Mouse (Mus musculus): ENCODE data around the gene 1810037I17Rik. TPM values are rescaled to one million over a fixed set of nuclear protein-coding genes. Genes with fewer than 3 reads are reported as not detected.

1810037I17Rik gene
- polyA plus RNA-seq, 1 experiment from 2014 or later = 138 TPM

- no peak for ATAC-seq (ENCODE audit: insufficient number of reproducible peaks, low FRiP score)
- H3K4me1 ChIP-seq (replicated peaks) = peaks cover 8% of the 10 kb centered on the region
- H3K4me3 ChIP-seq = no peak overlapping the region
- WGBS = 60% methylated on average over 2 of the region's 2 CpGs
- no peak overlapping the region for H3K4me2 ChIP-seq
- H3K27me3 ChIP-seq (replicated peaks) = no peaks in the 10 kb centered on the region
- no peak overlapping the region for H3K27ac ChIP-seq (ENCODE audit: poor library complexity, severe bottlenecking)
- no peak overlapping the region for H3K9ac ChIP-seq
- H3K36me3 ChIP-seq = peaks cover 14% of the 10 kb centered on the region
- H3K9me3 ChIP-seq (replicated peaks) = no peaks in the 10 kb centered on the region
Observed at GRCm38 (mm10) chr3:122939215-122939614, 15.2 kb downstream of the 1810037I17Rik start.

DNA sequence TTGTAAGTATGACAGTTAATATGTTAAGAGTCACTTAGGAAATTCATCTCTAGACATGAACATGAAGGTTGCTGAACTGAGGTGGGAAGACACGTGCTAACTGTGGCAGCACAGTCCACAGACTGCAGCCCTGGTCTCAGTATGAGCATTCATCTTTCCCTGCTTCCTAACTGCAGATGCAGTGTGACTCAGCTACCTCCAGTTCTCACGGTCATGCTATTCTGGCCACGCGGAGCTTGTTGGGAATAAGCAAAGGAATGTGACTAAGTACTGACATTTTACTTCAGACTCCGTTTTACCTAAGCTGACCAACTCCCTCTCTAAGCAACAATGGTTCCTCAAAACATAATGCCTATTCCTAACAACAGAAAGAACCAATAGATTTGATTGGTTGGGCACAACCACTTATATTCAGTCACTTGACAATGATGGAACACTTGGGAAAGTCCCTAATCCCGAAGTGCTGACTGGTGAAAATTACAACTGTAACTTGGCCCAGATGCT is 19.4 kb downstream of the 1810037I17Rik start:
- Histone ChIP-seq H3K36me3 (peaks cover 8% of the 10 kb centered on the region; the same call in 1 of the 2 replicates), H3K9ac (no peak overlapping the region), H3K9me3 (replicated peaks) (no peaks in the 10 kb centered on the region), H3K4me1 (replicated peaks) (peaks cover 10% of the 10 kb centered on the region), H3K27ac (ENCODE audit: poor library complexity, severe bottlenecking) (no peak overlapping the region), H3K4me2 (no peak overlapping the region), H3K27me3 (replicated peaks) (no peaks in the 10 kb centered on the region), H3K4me3 (no peak overlapping the region)
- 68% methylated on average over 6 of the region's 6 CpGs for WGBS
- no peak for ATAC-seq (ENCODE audit: insufficient number of reproducible peaks, low FRiP score)

GRCm38 (mm10) chr3:122950129-122950528 is 26.1 kb downstream of the 1810037I17Rik start:
- no peak overlapping the region for H3K9ac ChIP-seq
- no peaks in the 10 kb centered on the region for H3K9me3 ChIP-seq (replicated peaks)
- H3K36me3 ChIP-seq = peaks cover 30% of the 10 kb centered on the region
- 79% methylated on average over 2 of the region's 2 CpGs for WGBS
- no peak overlapping the region for H3K4me2 ChIP-seq
- no peak for ATAC-seq (ENCODE audit: insufficient number of reproducible peaks, low FRiP score)
- no peaks in the 10 kb centered on the region for H3K4me1 ChIP-seq (replicated peaks)
- H3K27ac ChIP-seq (ENCODE audit: poor library complexity, severe bottlenecking) = no peak overlapping the region
- no peak overlapping the region for H3K4me3 ChIP-seq
- no peaks in the 10 kb centered on the region for H3K27me3 ChIP-seq (replicated peaks)

- no peaks in the 10 kb centered on the region for H3K4me1 ChIP-seq (replicated peaks)
- no peak overlapping the region for H3K4me2 ChIP-seq
- no peaks in the 10 kb centered on the region for H3K27me3 ChIP-seq (replicated peaks)
- ATAC-seq (ENCODE audit: insufficient number of reproducible peaks, low FRiP score) = no peak
- no peak overlapping the region for H3K4me3 ChIP-seq
- H3K9me3 ChIP-seq (replicated peaks) = no peaks in the 10 kb centered on the region
- H3K9ac ChIP-seq = no peak overlapping the region
- no peak overlapping the region for H3K27ac ChIP-seq (ENCODE audit: poor library complexity, severe bottlenecking)
- H3K36me3 ChIP-seq = peaks cover 40% of the 10 kb centered on the region
- 84% methylated on average over 5 of the region's 5 CpGs for WGBS
Observed at GRCm38 (mm10) chr3:122964301-122964700, 40.3 kb downstream of the 1810037I17Rik start.

GRCm38 (mm10) chr3:122968391-122968790 is 44.4 kb downstream of the 1810037I17Rik start:
- no peak overlapping the region for H3K27ac ChIP-seq (ENCODE audit: poor library complexity, severe bottlenecking)
- no peak for ATAC-seq (ENCODE audit: insufficient number of reproducible peaks, low FRiP score)
- no peak overlapping the region for H3K9ac ChIP-seq
- WGBS = 89% methylated on average over 9 of the region's 9 CpGs
- H3K9me3 ChIP-seq (replicated peaks) = no peaks in the 10 kb centered on the region
- H3K36me3 ChIP-seq = peaks cover 15% of the 10 kb centered on the region
- peaks cover under 1% of the 10 kb centered on the region; the same call in 1 of the 2 replicates for H3K4me1 ChIP-seq (replicated peaks)
- no peak overlapping the region for H3K4me2 ChIP-seq
- H3K27me3 ChIP-seq (replicated peaks) = no peaks in the 10 kb centered on the region
- H3K4me3 ChIP-seq = no peak overlapping the region

- peaks cover 9% of the 10 kb centered on the region for H3K36me3 ChIP-seq
- H3K4me2 ChIP-seq = no peak overlapping the region
Observed at GRCm38 (mm10) chr3:122972126-122972822, 48.3 kb downstream of the 1810037I17Rik start.

DNA sequence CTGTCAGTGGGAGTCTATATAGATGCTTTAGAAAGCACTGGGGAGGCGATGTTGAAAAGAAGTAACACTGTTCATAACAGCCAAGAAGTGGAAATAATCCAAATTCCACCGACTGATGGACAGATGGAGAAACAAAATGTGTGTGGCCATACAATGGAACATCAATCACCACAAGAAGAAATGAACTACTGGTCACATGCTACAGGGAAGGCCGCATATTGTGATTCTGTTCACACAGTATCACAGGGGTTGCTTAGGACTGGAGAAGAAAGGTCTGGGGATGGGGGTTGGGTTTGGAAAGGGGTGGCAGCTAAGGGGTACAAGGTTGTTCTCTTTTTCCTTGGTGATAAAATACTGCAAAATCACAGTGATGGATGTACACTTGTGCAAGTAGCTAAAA is 50.8 kb downstream of the 1810037I17Rik start:
- Histone ChIP-seq H3K4me1 (replicated peaks) (peaks cover 20% of the 10 kb centered on the region), H3K4me3 (no peak overlapping the region), H3K27ac (ENCODE audit: poor library complexity, severe bottlenecking) (no peak overlapping the region), H3K27me3 (replicated peaks) (no peaks in the 10 kb centered on the region), H3K36me3 (peaks cover 4% of the 10 kb centered on the region), H3K4me2 (no peak overlapping the region), H3K9me3 (replicated peaks) (no peaks in the 10 kb centered on the region), H3K9ac (no peak overlapping the region)
- no peak for ATAC-seq (ENCODE audit: insufficient number of reproducible peaks, low FRiP score)
- 79% methylated on average over 3 of the region's 3 CpGs for WGBS

More at GRCm38 (mm10) chr3:122972126-122972822, 48.3 kb downstream of the 1810037I17Rik start:
- no peak for ATAC-seq (ENCODE audit: insufficient number of reproducible peaks, low FRiP score)
- Histone ChIP-seq H3K9me3 (replicated peaks) (no peaks in the 10 kb centered on the region), H3K27ac (ENCODE audit: poor library complexity, severe bottlenecking) (no peak overlapping the region), H3K9ac (no peak overlapping the region), H3K4me3 (no peak overlapping the region), H3K27me3 (replicated peaks) (no peaks in the 10 kb centered on the region), H3K4me1 (replicated peaks) (peaks cover 20% of the 10 kb centered on the region)
- 79% methylated on average over 3 of the region's 3 CpGs for WGBS

GRCm38 (mm10) chr3:122975363-122975762 is 51.4 kb downstream of the 1810037I17Rik start:
- Histone ChIP-seq H3K36me3 (peaks cover 4% of the 10 kb centered on the region), H3K9ac (no peak overlapping the region), H3K4me2 (no peak overlapping the region), H3K4me3 (no peak overlapping the region), H3K9me3 (replicated peaks) (no peaks in the 10 kb centered on the region), H3K27ac (ENCODE audit: poor library complexity, severe bottlenecking) (no peak overlapping the region), H3K4me1 (replicated peaks) (peaks cover 20% of the 10 kb centered on the region), H3K27me3 (replicated peaks) (no peaks in the 10 kb centered on the region)
- ATAC-seq (ENCODE audit: insufficient number of reproducible peaks, low FRiP score) = no peak
- 70% methylated on average over 4 of the region's 4 CpGs for WGBS

Other genes with a start within 250 kb of the 1810037I17Rik start
- gene Pde5a, start 195.3 kb upstream of the 1810037I17Rik start, polyA plus RNA-seq (2016; fragmentation: Nextera tagmentation; extraction: Ambion mirVana) = 2.4 and 2.5 TPM in 2 replicates
- gene Fabp2, start 29.1 kb upstream of the 1810037I17Rik start, polyA plus RNA-seq (2016; fragmentation: Nextera tagmentation; extraction: Ambion mirVana) = not detected in 2 replicates
- not detected in 2 replicates for gene Gm10959, start 4.8 kb upstream of the 1810037I17Rik start, polyA plus RNA-seq (2016; fragmentation: Nextera tagmentation; extraction: Ambion mirVana)
- 7.9 and 8.8 TPM in 2 replicates for gene Usp53, start 60.3 kb downstream of the 1810037I17Rik start, polyA plus RNA-seq (2016; fragmentation: Nextera tagmentation; extraction: Ambion mirVana)
- 154 and 163 TPM in 2 replicates for gene Myoz2, start 110.8 kb downstream of the 1810037I17Rik start, polyA plus RNA-seq (2016; fragmentation: Nextera tagmentation; extraction: Ambion mirVana)